Mouse (Mus musculus) lung, embryonic 14.5 days (tissue): Measurements from ENCODE around the gene Ccdc38. TPM values are rescaled to one million over a fixed set of nuclear protein-coding genes. Genes with fewer than 3 reads are reported as not detected.
A peak's percentile ranks its signal among the peaks of the same experiment; 100 is the strongest.

Experiments
- ATAC-seq: fragments of 200-750 bp; cut with Nextera tagmentation; 2 replicates; pipeline ENCODE4 v1.8.0; 2017; ENCODE audit warnings: mild to moderate bottlenecking, moderate TSS enrichment, moderate library complexity; ENCODE audit not compliant: insufficient read depth
- DNase-seq: peaks from one replicate; pipeline ENCODE4 v3.0.0-alpha.2; 2015
- H3K27ac ChIP-seq: fragments of 300-500 bp; sonication (generic); 2 replicates; pipeline ENCODE4 v1.5.1; 2014; ENCODE audit warnings: low read depth, mild to moderate bottlenecking, moderate library complexity
- H3K27me3 ChIP-seq: fragments of 300-500 bp; sonication (generic); 2 replicates; pipeline ENCODE4 v1.6.1; 2014; ENCODE audit warnings: low read length, control low read depth; ENCODE audit not compliant: insufficient read depth
- H3K36me3 ChIP-seq: fragments of 300-500 bp; sonication (generic); 2 replicates; pipeline ENCODE4 v1.6.1; 2014; ENCODE audit warnings: control low read depth; ENCODE audit not compliant: insufficient read depth
- H3K4me1 ChIP-seq: fragments of 300-500 bp; sonication (generic); 2 replicates; pipeline ENCODE4 v1.6.1; 2014; ENCODE audit warnings: antibody characterized with exemption, control low read depth; ENCODE audit not compliant: insufficient read depth
- H3K4me2 ChIP-seq: fragments of 300-500 bp; sonication (generic); 2 replicates; pipeline ENCODE4 v1.6.1; 2014; ENCODE audit warnings: mild to moderate bottlenecking
- H3K4me3 ChIP-seq: fragments of 300-500 bp; sonication (generic); 2 replicates; pipeline ENCODE4 v1.5.1; 2014; ENCODE audit warnings: low read depth, low read length
- H3K9ac ChIP-seq: fragments of 300-500 bp; sonication (generic); 2 replicates; pipeline ENCODE4 v1.6.1; 2014
- H3K9me3 ChIP-seq: fragments of 300-500 bp; sonication (generic); 2 replicates; pipeline ENCODE4 v1.6.1; 2016; ENCODE audit warnings: low read depth, low read length, control low read depth
- CTCF ChIP-seq: IDR thresholded peaks from 2 replicates; pipeline ENCODE4 v1.5.1; 2016; ENCODE audit warnings: antibody characterized with exemption, low read depth
- WGBS: fragments of 180-500 bp; shearing (Covaris S2); extraction: QIAGEN DNeasy Blood & Tissue Kit; methylation state at CpG from one replicate; pipeline ENCODE4 v1.1.7; 2014; 5-methylcytosine and 5-hydroxymethylcytosine counted together
- polyA plus RNA-seq: library from polyadenylated mRNA; unstranded; fragments of >200 nt; fragmentation: Nextera tagmentation; extraction: Ambion mirVana; gene quantifications from 2 replicates; pipeline ENCODE4 v1.2.1, GENCODE M21; 2014

Ccdc38 gene
- polyA plus RNA-seq, 1 experiment from 2014 or later: 0.76 TPM

DNA sequence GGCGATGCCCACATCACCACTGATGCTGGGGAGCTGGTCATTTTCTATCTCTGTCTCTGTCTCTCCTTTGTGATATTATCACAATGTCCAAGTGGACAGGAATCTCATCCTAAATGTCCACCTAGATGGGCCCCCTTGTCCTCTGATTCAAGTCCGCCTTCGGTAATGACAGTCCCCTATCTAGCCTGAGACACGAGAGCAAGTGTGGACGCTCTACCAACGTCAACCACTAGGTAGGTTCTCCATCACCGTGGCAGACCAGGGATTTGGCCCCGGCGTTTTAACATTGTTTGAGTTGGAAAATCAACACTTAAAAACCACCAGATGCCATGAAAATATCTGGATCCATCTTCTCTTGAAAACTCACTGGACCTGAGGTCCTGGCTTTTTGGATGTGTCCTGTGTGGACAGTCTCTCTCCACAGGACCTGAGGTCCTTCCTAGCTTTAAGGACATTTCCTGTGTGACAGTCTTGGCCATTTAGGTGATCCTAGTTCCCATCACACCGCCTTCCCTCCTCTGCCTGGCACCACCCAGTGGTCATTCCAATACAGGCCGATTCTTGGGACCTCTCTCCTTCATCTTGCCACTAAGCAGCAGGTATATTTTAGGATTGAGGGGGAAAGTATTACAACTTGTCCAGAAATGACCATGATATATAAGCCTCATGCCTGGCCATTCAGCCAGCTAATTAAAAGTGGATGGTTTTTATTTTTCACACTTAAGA lies 27.6 kb downstream of the Ccdc38 start:
- Histone ChIP-seq H3K9me3 (no peaks in the 10 kb centered on the region), H3K27me3 (no peaks in the 10 kb centered on the region), H3K27ac (no peak overlapping the region), H3K4me2 (no peak overlapping the region), H3K36me3 (no peaks in the 10 kb centered on the region), H3K4me1 (no peaks in the 10 kb centered on the region), H3K4me3 (no peak overlapping the region), H3K9ac (no peak overlapping the region)
- WGBS: 85% methylated on average over 11 of the region's 11 CpGs
- ATAC-seq: no peak
- DNase-seq: no peak
- TF ChIP-seq CTCF: peak; percentile 21

DNA sequence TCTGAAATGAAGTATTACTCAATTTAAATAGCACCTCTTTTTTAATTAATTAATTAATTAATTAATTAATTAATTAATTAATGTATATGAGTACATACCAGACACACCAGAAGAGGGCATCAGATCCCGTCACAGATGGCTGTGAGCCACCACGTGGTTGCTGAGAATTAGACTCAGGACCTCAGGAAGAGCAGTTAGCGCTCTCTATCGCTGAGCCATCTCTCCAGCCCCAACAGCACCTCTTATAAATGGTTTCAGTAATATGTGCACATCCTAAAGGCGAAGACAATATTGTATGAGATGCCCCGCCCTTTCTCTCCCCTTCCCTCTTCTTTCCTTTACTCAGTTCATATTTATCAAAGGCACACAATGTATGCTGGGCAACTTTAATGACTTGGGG lies 28.2 kb downstream of the Ccdc38 start:
- Histone ChIP-seq H3K27ac (no peak overlapping the region), H3K4me2 (no peak overlapping the region), H3K4me3 (no peak overlapping the region), H3K9me3 (no peaks in the 10 kb centered on the region), H3K9ac (no peak overlapping the region), H3K36me3 (no peaks in the 10 kb centered on the region), H3K4me1 (no peaks in the 10 kb centered on the region), H3K27me3 (no peaks in the 10 kb centered on the region)
- ATAC-seq: no peak
- 80% methylated on average over 6 of the region's 6 CpGs for WGBS
- TF ChIP-seq CTCF: no peak
- DNase-seq: no peak

DNA sequence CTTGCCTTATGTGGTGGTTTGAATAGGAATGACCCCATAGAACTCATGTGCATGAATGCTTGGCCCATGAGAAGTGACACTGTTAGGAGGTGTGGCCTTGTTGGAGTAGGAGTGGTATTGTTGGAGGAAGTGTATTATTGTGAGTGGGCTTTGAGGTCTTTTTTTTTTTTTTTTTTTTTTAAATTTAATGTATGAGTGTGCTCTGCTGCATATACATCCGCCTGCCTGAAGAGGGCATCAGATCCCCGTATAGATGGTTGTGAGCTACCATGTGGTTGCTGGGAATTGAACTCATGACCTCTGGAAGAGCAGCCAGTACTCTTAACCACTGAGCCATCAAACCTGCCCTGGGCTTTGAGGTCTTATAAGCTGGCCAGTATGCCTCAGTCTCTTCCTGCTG lies 31.8 kb downstream of the Ccdc38 start:
- no peak for ATAC-seq
- H3K4me3 ChIP-seq: no peak overlapping the region
- no peaks in the 10 kb centered on the region for H3K9me3 ChIP-seq

DNA sequence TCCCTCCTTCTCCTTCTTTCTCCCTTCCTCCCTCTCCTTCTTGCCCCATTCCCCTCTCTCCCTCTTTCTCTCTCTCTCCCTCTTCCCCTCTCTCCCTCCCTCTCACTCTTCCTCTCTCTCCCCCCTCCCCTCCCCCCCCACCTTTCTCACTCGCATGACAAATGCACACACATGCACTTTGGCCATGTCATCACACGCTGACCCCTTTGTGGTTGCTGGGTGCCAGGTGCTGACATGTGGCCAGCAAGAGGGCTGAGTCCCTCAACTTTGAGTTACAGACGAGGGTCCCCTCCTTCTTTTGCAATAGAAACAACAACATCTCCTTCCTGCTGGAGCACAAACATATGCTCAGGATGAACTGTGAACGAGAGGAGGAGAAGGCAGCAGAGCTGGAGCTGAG lies 34.5 kb downstream of the Ccdc38 start:
- Histone ChIP-seq H3K4me1 (no peaks in the 10 kb centered on the region), H3K4me2 (no peak overlapping the region), H3K9ac (no peak overlapping the region), H3K4me3 (no peak overlapping the region), H3K9me3 (no peaks in the 10 kb centered on the region), H3K27ac (no peak overlapping the region), H3K27me3 (no peaks in the 10 kb centered on the region), H3K36me3 (0 out of 2 replicates have a peak, but pooled peaks cover 6% of the 10 kb centered on the region)
- 39% methylated on average over 4 of the region's 4 CpGs for WGBS
- TF ChIP-seq CTCF: no peak
- DNase-seq (no peak), ATAC-seq (no peak)

More for the DNA sequence above, 31.8 kb downstream of the Ccdc38 start:
- WGBS: 57% methylated on average over 2 of the region's 2 CpGs
- Histone ChIP-seq H3K27ac (no peak overlapping the region), H3K27me3 (no peaks in the 10 kb centered on the region), H3K9ac (no peak overlapping the region), H3K4me2 (no peak overlapping the region), H3K36me3 (no peaks in the 10 kb centered on the region), H3K4me1 (no peaks in the 10 kb centered on the region)
- TF ChIP-seq CTCF: no peak
- DNase-seq: no peak

DNA sequence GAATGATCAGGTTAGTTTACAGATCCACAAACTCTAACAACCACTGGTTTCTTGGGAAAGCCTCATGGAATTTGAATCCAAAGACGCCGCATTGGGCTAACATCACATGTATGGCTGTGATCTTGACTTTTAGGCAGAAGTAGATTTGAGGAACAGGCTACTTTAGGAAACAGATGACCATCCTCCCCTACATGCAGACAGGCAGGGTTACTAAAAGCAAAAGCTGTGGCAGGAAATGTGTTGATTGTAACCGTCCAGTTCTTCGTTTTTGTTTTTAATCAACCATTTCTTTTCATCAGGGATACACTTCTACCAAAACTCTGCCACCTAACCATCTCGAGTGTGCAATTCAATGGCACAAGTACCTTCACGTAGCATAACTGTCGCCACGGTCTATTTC lies 35.5 kb downstream of the Ccdc38 start:
- H3K36me3 ChIP-seq: 0 out of 2 replicates have a peak, but pooled peaks cover 10% of the 10 kb centered on the region
- ATAC-seq (no peak), DNase-seq (no peak)
- H3K4me1 ChIP-seq: no peaks in the 10 kb centered on the region
- H3K27me3 ChIP-seq: no peaks in the 10 kb centered on the region
- no peaks in the 10 kb centered on the region for H3K9me3 ChIP-seq
- no peak overlapping the region for H3K4me2 ChIP-seq
- H3K9ac ChIP-seq: no peak overlapping the region
- H3K27ac ChIP-seq: no peak overlapping the region
- no peak for TF ChIP-seq CTCF
- 90% methylated on average over 8 of the region's 8 CpGs for WGBS
- no peak overlapping the region for H3K4me3 ChIP-seq

DNA sequence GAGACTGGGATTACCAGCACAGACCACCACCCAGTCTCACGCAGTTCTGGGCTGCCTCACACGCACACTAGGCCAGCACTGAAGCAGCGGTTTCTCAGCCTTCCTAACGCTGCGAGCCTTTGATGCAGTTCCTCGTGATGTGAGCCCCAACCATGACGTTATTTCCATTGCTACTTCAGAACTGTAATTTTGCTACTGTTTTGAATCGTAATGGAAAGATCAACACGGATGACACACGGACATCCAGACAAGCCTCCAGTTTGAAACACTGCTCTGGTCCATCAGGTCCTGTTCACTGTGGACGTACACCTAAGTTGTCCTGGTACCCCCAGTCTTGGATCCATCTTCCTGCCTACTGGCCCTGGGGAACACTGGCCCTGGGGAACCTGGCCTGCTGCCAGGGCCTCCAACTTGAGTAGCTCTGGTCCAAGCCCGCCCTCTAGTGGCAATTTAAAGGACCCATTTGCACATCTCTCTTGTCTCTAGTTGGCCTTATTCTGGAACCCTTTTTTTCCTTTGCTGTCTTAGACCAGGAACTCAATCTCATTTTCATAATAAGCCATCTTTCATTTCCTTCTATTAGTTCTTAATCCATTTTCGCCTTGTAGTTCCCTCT lies 36.9 kb downstream of the Ccdc38 start:
- 61% methylated on average over 13 of the region's 13 CpGs for WGBS
- H3K4me1 ChIP-seq: no peaks in the 10 kb centered on the region

DNA sequence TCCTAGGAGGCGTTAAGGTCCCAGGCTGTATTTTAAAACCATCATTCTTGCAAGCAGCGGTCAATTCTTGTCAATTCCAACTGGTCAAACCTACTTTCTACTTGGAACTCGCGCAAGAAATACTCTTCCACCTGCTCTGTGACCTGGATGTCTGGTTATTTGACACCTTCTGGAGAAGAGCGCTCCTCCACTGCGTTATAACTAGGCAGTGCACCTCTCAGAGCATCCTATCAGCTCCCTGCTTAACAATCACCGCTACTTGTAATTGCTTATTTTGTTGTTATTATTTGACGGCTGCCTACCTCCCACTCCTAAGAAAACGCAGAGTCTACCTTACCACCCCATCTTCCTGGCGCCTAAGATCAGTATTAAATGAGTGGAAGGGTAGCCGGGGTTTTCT lies 48.4 kb downstream of the Ccdc38 start:
- under 1% methylated on average over 11 of the region's 11 CpGs for WGBS
- peak; percentile 35 for DNase-seq
- peak overlapping the region; percentile 80; the same call in 1 of the 2 replicates for H3K27ac ChIP-seq
- peak overlapping the region; percentile 90 for H3K4me2 ChIP-seq
- peak overlapping the region; percentile 88 for H3K9ac ChIP-seq
- H3K4me3 ChIP-seq: peak overlapping the region; percentile 84
- no peak for ATAC-seq
- peaks cover 19% of the 10 kb centered on the region for H3K36me3 ChIP-seq
- TF ChIP-seq CTCF: no peak
- peaks cover 3% of the 10 kb centered on the region; the same call in 1 of the 2 replicates for H3K4me1 ChIP-seq
- H3K27me3 ChIP-seq: no peaks in the 10 kb centered on the region
- no peaks in the 10 kb centered on the region for H3K9me3 ChIP-seq

More for the DNA sequence above, 36.9 kb downstream of the Ccdc38 start:
- peak; percentile 59; the same call in 1 of the 2 replicates for ATAC-seq
- DNase-seq: peak; percentile 93
- Histone ChIP-seq H3K27ac (no peak overlapping the region), H3K27me3 (no peaks in the 10 kb centered on the region), H3K9me3 (no peaks in the 10 kb centered on the region), H3K4me2 (no peak overlapping the region), H3K4me3 (no peak overlapping the region), H3K36me3 (peaks cover 24% of the 10 kb centered on the region), H3K9ac (no peak overlapping the region)
- peak; percentile 90 for TF ChIP-seq CTCF
